Mouse (Mus musculus) heart, postnatal 0 days (tissue): ENCODE measurements around the gene Rsph3b.

Source experiments
- CTCF ChIP-seq: IDR thresholded peaks from 2 replicates; pipeline ENCODE4 v1.5.1; 2016; ENCODE audit warnings: antibody characterized with exemption, control low read depth, low read depth
- EP300 ChIP-seq: IDR thresholded peaks from 2 replicates; pipeline ENCODE4 v1.6.1; 2016; ENCODE audit warnings: antibody characterized with exemption, low read depth

GRCm38 (mm10) chr17:6866576-6866975, 81.9 kb downstream of the Rsph3b start:
- TF ChIP-seq CTCF (no peak), EP300 (no peak)
